Mouse (Mus musculus): ENCODE data around the gene Mdm2.
"Not testable (repeated sequence)": the region's sequence is repeated elsewhere in the genome, so short reads cannot be mapped to it uniquely, and the experiment has no call there.

Mdm2 gene

GRCm38 (mm10) chr10:117748276-117749049 lies 37.9 kb upstream of the Mdm2 start:
- DNase-seq = no peak

GRCm38 (mm10) chr10:117747711-117748110 lies 37.2 kb upstream of the Mdm2 start:
- no peak for DNase-seq

- DNase-seq = peak; percentile 95
Observed at GRCm38 (mm10) chr10:117746297-117746883, 35.8 kb upstream of the Mdm2 start, which contains the start of gene Slc35e3. Gene Slc35e3, minus strand, starts transcription at chr10:117746365.

DNA sequence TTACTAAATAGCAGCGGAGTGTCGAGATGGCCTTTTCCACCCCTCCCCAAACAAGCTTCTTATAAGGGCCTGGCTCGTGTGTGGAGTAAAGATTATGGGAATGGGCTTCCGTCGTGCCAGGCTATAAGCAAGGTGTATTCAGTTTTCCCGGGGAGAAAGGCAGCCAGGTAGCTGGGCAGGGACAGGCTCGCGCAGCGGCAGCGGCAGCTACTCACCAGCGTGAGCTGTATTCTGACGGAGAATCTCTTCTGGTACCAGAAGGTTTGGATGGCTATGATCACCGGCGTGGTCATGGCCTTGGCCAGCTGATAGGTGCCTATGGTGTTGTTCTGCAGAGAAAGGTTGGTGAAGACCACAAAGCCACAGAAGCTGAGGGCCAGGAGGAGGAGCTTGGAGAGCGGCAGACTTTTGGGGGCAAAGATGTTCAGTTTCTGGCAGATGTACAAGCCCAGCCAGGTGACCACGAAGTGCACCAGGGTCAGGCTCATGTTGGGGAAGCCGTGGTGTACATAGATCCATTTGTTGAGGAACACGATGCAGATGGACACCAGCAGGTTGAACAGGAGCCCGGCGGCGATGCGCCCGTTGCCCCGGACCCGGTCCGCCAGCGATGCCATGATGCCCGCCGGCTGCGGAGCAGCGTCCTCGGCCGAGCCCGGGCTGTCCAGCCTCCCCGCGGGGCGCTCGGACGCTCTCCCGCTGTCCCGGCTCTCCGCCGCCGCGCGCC lies 35.2 kb upstream of the Mdm2 start:
- DNase-seq = peak; percentile 11

GRCm38 (mm10) chr10:117743917-117744316 lies 33.4 kb upstream of the Mdm2 start:
- no peak for DNase-seq

DNA sequence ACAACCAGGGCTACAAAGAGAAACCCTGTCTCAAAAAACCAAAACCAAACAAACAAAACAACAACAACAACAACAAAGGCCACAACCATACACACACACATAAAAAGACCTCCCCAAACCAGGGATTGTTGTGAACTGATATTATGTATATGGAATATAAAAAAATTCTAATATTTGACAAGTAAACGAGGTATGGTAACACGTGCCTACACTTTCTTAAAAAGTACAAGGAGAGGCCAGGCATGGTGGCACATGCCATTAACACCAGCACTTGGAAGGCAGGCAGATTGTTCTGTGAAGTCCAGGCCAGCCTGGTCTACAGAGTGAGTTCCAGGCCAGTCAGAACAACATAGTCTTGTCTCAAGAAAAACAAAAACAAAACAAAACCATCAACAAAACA lies 32.6 kb upstream of the Mdm2 start:
- DNase-seq = no peak

DNA sequence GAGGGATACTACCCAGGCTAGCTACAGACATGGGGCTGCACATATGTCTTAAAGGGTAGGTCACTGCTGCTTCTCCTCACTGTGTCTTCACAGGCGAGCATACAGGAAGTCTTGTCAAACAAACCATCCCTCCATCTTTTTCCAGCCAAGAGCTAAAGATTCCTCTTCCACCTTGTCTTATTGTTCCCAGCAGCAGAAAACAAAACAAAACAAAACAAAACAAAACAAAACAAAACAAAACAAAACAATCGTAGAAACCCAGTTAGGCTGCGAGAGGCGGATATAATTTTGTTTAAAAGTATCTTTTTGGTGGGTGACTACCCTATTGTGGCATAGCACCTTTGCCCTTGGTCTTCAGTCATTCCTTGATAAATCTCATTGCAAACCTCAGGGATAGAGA lies 32.1 kb upstream of the Mdm2 start:
- no peak for DNase-seq

- no peak for DNase-seq
Observed at GRCm38 (mm10) chr10:117741698-117742475, 31.3 kb upstream of the Mdm2 start.

DNA sequence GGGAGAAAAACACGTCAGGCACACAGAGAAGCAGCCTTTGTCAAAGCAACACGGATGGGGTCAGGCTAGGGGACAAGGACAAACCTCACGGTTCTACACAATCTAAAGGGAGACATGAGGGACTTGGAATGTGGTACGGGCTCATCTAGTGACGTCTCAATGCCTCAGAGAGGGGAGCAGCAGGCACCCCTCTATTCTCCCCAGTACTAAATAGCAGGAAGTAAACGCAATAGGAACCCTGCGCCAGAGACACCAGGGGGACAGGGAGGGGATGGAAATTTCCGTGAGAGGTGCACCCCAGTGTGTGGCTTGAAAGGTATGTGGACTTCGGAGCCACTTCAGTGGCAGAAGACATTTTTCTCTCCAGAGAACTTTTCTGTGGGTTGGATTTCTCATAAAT lies 30.4 kb upstream of the Mdm2 start:
- DNase-seq = no peak

GRCm38 (mm10) chr10:117740171-117740570 lies 29.6 kb upstream of the Mdm2 start:
- DNase-seq = no peak

DNA sequence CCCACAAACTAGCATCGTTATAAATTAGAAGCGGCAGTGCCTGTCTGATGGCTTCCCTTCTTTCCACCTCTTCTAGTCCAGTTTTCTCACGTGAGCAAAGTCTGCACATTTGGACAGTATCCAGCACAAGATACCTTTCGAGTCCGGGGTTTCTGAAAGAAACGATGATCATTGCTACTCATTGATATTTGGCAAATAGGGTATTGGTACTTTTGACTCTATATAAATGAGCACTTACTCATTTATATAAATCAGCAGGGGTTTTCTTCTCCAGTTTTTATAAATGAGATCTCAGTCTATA lies 29.0 kb upstream of the Mdm2 start:
- DNase-seq = no peak

GRCm38 (mm10) chr10:117738928-117739647 lies 28.5 kb upstream of the Mdm2 start:
- no peak for DNase-seq

- DNase-seq = no peak
Observed at GRCm38 (mm10) chr10:117738140-117738921, 27.8 kb upstream of the Mdm2 start.

DNA sequence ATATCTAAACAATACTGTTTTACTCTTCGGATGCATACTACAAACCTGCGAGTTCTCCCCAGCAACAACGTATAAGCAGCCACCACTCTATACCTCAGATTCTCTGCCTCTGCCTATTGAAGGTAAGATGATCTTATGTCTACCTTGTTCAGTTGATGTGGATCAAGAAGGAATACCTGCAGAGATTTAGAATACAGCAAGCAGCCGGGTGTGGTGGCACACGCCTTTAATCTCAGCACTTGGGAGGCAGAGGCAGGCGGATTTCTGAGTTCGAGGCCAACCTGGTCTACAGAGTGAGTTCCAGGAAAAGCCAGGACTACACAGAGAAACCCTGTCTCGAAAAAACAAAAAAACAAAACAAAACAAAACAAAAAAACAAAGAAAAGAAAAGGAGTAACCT lies 26.9 kb upstream of the Mdm2 start:
- DNase-seq = not testable (repeated sequence)

DNA sequence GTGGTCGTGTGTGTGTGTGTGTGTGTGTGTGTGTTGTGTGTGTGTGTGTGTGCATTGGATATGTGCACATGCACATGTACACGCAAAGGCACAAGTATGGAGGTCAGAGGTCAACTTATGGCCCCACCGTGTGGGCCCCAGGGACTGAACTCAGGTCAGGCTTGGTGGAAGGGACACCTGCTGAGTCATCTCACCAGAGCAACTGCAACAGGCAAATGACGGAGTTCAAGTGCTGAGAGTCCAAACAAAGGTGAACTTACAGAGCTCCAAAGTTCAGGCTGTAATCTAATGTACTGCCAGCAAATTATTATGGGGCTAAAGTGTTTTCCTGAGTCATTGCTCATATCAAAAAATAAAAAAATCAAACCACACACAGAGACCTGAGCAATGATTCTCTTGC lies 26.5 kb upstream of the Mdm2 start:
- no peak for DNase-seq

GRCm38 (mm10) chr10:117736573-117736972 lies 26.0 kb upstream of the Mdm2 start:
- no peak for DNase-seq

GRCm38 (mm10) chr10:117735396-117735795 lies 24.8 kb upstream of the Mdm2 start:
- not testable (repeated sequence) for DNase-seq

DNA sequence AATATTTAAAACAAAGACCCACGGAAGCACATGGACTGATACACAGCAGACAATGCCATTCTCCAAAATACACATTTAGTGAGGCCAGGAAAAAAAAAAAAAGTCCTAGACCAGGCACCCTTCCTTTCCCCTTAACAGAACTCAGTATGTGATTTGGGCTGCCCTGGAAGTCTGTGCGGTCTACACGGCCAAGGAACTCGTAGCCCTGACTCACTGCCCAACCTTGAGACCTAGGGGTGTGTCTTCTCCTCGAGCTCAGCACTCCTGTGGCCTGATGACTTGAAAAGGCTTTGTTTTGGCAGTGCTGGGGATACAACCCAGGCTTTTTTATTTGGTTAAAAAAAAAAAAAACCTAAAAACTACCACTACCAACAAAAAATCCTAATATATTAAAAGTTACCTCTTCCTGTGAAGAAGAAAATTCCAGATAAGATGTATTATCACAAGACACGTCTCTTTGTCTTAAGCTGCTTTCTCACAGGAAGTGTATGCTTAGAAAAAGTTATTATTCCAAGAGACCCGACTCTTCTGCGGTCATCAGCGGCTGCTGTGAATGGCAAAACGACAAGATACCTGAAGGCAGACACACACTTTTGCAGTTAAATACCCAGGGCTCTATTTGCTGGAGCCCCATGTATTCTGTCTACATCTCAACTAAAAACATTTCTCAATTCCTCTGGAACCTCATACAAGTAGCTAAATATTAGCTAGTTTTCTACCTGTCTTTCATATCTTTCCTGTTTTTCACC lies 23.7 kb upstream of the Mdm2 start:
- DNase-seq = not testable (repeated sequence)

DNA sequence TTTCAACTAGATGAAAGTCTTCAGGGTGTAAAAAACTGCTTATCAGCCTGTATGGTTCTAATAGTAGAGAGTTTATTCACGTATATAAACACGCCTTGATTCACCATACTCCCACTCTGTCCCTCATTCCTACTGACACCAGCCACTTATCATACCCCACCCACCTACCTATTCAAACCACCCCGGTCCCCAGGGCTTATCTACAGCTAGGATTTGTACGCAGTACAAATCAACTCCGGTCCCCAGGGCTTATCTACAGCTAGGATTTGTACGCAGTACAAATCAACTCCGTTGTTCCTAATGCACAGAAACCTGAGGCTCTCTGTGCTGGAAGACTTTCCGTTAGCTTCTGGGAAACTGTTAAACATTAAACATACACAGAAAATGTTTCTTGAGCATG lies 23.1 kb upstream of the Mdm2 start:
- DNase-seq = not testable (repeated sequence)

- DNase-seq = no peak
Observed at GRCm38 (mm10) chr10:117732962-117733592, 22.5 kb upstream of the Mdm2 start.

DNA sequence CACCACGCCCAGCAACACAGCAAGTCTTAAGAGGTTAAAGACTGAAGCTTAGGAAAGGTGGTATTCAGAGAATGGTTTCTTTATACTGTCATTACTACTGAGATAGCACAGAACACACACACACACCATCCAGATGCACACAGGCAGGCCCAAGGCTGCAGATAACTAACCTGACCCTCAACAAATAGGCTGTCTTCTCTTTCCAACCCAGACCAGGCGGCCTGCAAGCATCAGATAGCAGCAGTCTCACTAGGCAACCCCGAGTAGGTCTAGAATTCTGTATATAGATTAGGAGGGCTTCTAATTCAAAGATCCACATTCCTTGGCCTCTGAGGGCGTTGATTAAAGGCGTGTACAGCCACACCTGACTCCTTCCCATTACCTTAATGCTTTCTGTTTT lies 21.6 kb upstream of the Mdm2 start:
- DNase-seq = no peak

Measured in right cerebral cortex, postnatal 4 days (tissue).